Mouse (Mus musculus): Measurements from ENCODE around the gene Inpp5d.
A peak's percentile ranks its signal among the peaks of the same experiment; 100 is the strongest.

Gene Inpp5d

GRCm38 (mm10) chr1:87637121-87637877 is 17.2 kb downstream of the Inpp5d start:
- H3K27me3 ChIP-seq (ENCODE audit: control insufficient read depth, insufficient read depth, low read length, poor library complexity, severe bottlenecking), result no peaks in the 10 kb centered on the region
- H3K36me3 ChIP-seq (ENCODE audit: control insufficient read depth, insufficient read depth, low read length, poor library complexity, severe bottlenecking), result peaks cover 5% of the 10 kb centered on the region; the same call in 1 of the 2 replicates
- peak; percentile 87 for DNase-seq (ENCODE audit: low read depth, low spot score)

- DNase-seq (ENCODE audit: low read depth, low spot score), result peak; percentile 77
- Histone ChIP-seq H3K27me3 (ENCODE audit: control insufficient read depth, insufficient read depth, low read length, poor library complexity, severe bottlenecking) (no peaks in the 10 kb centered on the region), H3K36me3 (ENCODE audit: control insufficient read depth, insufficient read depth, low read length, poor library complexity, severe bottlenecking) (peaks cover 5% of the 10 kb centered on the region; the same call in 1 of the 2 replicates)
Observed at GRCm38 (mm10) chr1:87637878-87638600, 17.9 kb downstream of the Inpp5d start.

GRCm38 (mm10) chr1:87639724-87640123 is 19.6 kb downstream of the Inpp5d start:
- H3K36me3 ChIP-seq (ENCODE audit: control insufficient read depth, insufficient read depth, low read length, poor library complexity, severe bottlenecking), result peaks cover 6% of the 10 kb centered on the region; the same call in 1 of the 2 replicates
- no peak for DNase-seq (ENCODE audit: low read depth, low spot score)
- no peaks in the 10 kb centered on the region for H3K27me3 ChIP-seq (ENCODE audit: control insufficient read depth, insufficient read depth, low read length, poor library complexity, severe bottlenecking)

- peak; percentile 71 for DNase-seq (ENCODE audit: low read depth, low spot score)
- Histone ChIP-seq H3K27me3 (ENCODE audit: control insufficient read depth, insufficient read depth, low read length, poor library complexity, severe bottlenecking) (no peaks in the 10 kb centered on the region), H3K36me3 (ENCODE audit: control insufficient read depth, insufficient read depth, low read length, poor library complexity, severe bottlenecking) (peaks cover 6% of the 10 kb centered on the region; the same call in 1 of the 2 replicates)
Observed at GRCm38 (mm10) chr1:87640165-87640661, 20.1 kb downstream of the Inpp5d start.

- Histone ChIP-seq H3K27me3 (ENCODE audit: control insufficient read depth, insufficient read depth, low read length, poor library complexity, severe bottlenecking) (no peaks in the 10 kb centered on the region), H3K36me3 (ENCODE audit: control insufficient read depth, insufficient read depth, low read length, poor library complexity, severe bottlenecking) (peaks cover 6% of the 10 kb centered on the region; the same call in 1 of the 2 replicates)
- no peak for DNase-seq (ENCODE audit: low read depth, low spot score)
Observed at GRCm38 (mm10) chr1:87643016-87643415, 22.9 kb downstream of the Inpp5d start.

GRCm38 (mm10) chr1:87645041-87645440 is 24.9 kb downstream of the Inpp5d start:
- Histone ChIP-seq H3K27me3 (ENCODE audit: control insufficient read depth, insufficient read depth, low read length, poor library complexity, severe bottlenecking) (no peaks in the 10 kb centered on the region), H3K36me3 (ENCODE audit: control insufficient read depth, insufficient read depth, low read length, poor library complexity, severe bottlenecking) (peaks cover 6% of the 10 kb centered on the region)
- DNase-seq (ENCODE audit: low read depth, low spot score), result no peak

- Histone ChIP-seq H3K36me3 (ENCODE audit: control insufficient read depth, insufficient read depth, low read length, poor library complexity, severe bottlenecking) (peaks cover 6% of the 10 kb centered on the region), H3K27me3 (ENCODE audit: control insufficient read depth, insufficient read depth, low read length, poor library complexity, severe bottlenecking) (no peaks in the 10 kb centered on the region)
- no peak for DNase-seq (ENCODE audit: low read depth, low spot score)
Observed at GRCm38 (mm10) chr1:87645748-87646147, 25.6 kb downstream of the Inpp5d start.

GRCm38 (mm10) chr1:87647820-87648219 is 27.7 kb downstream of the Inpp5d start:
- peaks cover 4% of the 10 kb centered on the region for H3K36me3 ChIP-seq (ENCODE audit: control insufficient read depth, insufficient read depth, low read length, poor library complexity, severe bottlenecking)
- DNase-seq (ENCODE audit: low read depth, low spot score), result peak; percentile 36
- H3K27me3 ChIP-seq (ENCODE audit: control insufficient read depth, insufficient read depth, low read length, poor library complexity, severe bottlenecking), result no peaks in the 10 kb centered on the region

GRCm38 (mm10) chr1:87648657-87649056 is 28.5 kb downstream of the Inpp5d start:
- peak; percentile 29 for DNase-seq (ENCODE audit: low read depth, low spot score)
- H3K36me3 ChIP-seq (ENCODE audit: control insufficient read depth, insufficient read depth, low read length, poor library complexity, severe bottlenecking), result no peaks in the 10 kb centered on the region; the same call in none of the 2 replicates

GRCm38 (mm10) chr1:87649219-87649805 is 29.2 kb downstream of the Inpp5d start:
- Histone ChIP-seq H3K36me3 (ENCODE audit: control insufficient read depth, insufficient read depth, low read length, poor library complexity, severe bottlenecking) (no peaks in the 10 kb centered on the region; the same call in none of the 2 replicates), H3K27me3 (ENCODE audit: control insufficient read depth, insufficient read depth, low read length, poor library complexity, severe bottlenecking) (no peaks in the 10 kb centered on the region)
- DNase-seq (ENCODE audit: low read depth, low spot score), result no peak

More at GRCm38 (mm10) chr1:87648657-87649056, 28.5 kb downstream of the Inpp5d start:
- H3K27me3 ChIP-seq (ENCODE audit: control insufficient read depth, insufficient read depth, low read length, poor library complexity, severe bottlenecking), result no peaks in the 10 kb centered on the region

GRCm38 (mm10) chr1:87649958-87650474 is 29.9 kb downstream of the Inpp5d start:
- DNase-seq (ENCODE audit: low read depth, low spot score), result peak; percentile 39
- Histone ChIP-seq H3K36me3 (ENCODE audit: control insufficient read depth, insufficient read depth, low read length, poor library complexity, severe bottlenecking) (peaks cover 1% of the 10 kb centered on the region), H3K27me3 (ENCODE audit: control insufficient read depth, insufficient read depth, low read length, poor library complexity, severe bottlenecking) (no peaks in the 10 kb centered on the region)

- Histone ChIP-seq H3K27me3 (ENCODE audit: control insufficient read depth, insufficient read depth, low read length, poor library complexity, severe bottlenecking) (no peaks in the 10 kb centered on the region), H3K36me3 (ENCODE audit: control insufficient read depth, insufficient read depth, low read length, poor library complexity, severe bottlenecking) (peaks cover 2% of the 10 kb centered on the region)
- peak; percentile 97 for DNase-seq (ENCODE audit: low read depth, low spot score)
Observed at GRCm38 (mm10) chr1:87650611-87651079, 30.5 kb downstream of the Inpp5d start.

GRCm38 (mm10) chr1:87651436-87651835 is 31.3 kb downstream of the Inpp5d start:
- peaks cover 2% of the 10 kb centered on the region for H3K36me3 ChIP-seq (ENCODE audit: control insufficient read depth, insufficient read depth, low read length, poor library complexity, severe bottlenecking)
- no peaks in the 10 kb centered on the region for H3K27me3 ChIP-seq (ENCODE audit: control insufficient read depth, insufficient read depth, low read length, poor library complexity, severe bottlenecking)

GRCm38 (mm10) chr1:87655101-87655500 is 35.0 kb downstream of the Inpp5d start:
- Histone ChIP-seq H3K36me3 (ENCODE audit: control insufficient read depth, insufficient read depth, low read length, poor library complexity, severe bottlenecking) (peaks cover 3% of the 10 kb centered on the region; the same call in 1 of the 2 replicates), H3K27me3 (ENCODE audit: control insufficient read depth, insufficient read depth, low read length, poor library complexity, severe bottlenecking) (no peaks in the 10 kb centered on the region)
- no peak for DNase-seq (ENCODE audit: low read depth, low spot score)

More at GRCm38 (mm10) chr1:87651436-87651835, 31.3 kb downstream of the Inpp5d start:
- peak; percentile 53 for DNase-seq (ENCODE audit: low read depth, low spot score)
